Mouse (Mus musculus): ENCODE measurements around the gene Kremen2.

- TF ChIP-seq CTCF (IDR thresholded peaks at IDR 0.05; ENCODE audit: extremely low read depth, insufficient read depth, low read length) (no peak), POLR2A (IDR thresholded peaks at IDR 0.05; ENCODE audit: extremely low read depth, insufficient read depth, low read length) (no peak)
Measured at GRCm38 (mm10) chr17:23795323-23795722, 49.7 kb upstream of the Kremen2 start.

Data from cortical plate, adult 2 months (tissue).